Mouse (Mus musculus) C3H10T1/2 (cell line): ENCODE measurements around the gene Nlrp1a. TPM values are rescaled to one million over a fixed set of nuclear protein-coding genes. Genes with fewer than 3 reads are reported as not detected.

Source experiments
- polyA plus RNA-seq, 2 experiments: library from polyadenylated mRNA; unstranded; fragments of >200 nt; fragmentation: generic; extraction: Trizol; gene quantifications; one replicate each; pipeline ENCODE4 v1.2.1; 2012; ENCODE audit warnings: missing spikeins in 2 of 2

Nlrp1a gene
- polyA plus RNA-seq, result under 1 TPM in 1 of 2 experiments, not detected in 1; 0.01 TPM

DNA sequence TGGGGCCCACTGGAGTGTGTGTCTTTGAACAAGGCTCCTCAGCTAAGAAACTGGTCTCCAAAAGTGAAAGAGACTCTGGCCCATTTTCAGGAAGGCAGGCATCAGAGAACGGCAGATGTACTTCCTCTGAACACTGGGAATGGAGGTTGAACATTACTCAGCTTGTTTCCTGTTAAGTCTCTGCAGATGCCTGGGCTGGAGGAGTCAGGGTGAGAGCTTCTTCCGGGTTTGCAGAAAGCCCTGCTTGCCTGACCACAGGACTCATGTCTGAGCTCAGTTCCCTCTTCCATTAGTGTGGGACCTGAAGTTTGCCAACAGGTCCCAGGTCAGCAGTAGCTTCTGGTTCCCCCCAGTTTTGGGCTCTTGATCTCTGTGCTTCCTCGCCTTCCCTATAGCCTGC, at the start of gene Nlrp1a:
Gene Nlrp1a (minus strand): TSS at position 44 of the 400 bp plus-strand sequence.

Other genes with a start within 250 kb of the Nlrp1a start
- gene Nup88, start 174.7 kb downstream of the Nlrp1a start, polyA plus RNA-seq, result 10 to 100 TPM in 1 of 2 experiments, 1 to 10 TPM in 1; 8.3 to 32.1 TPM
- 10 to 100 TPM; 41.2 to 43.5 TPM for gene Rpain, start 174.5 kb downstream of the Nlrp1a start, polyA plus RNA-seq
- gene C1qbp, start 161.7 kb downstream of the Nlrp1a start, polyA plus RNA-seq, result 100 to 1,000 TPM; 122 to 344 TPM
- gene Dhx33, start 140.3 kb downstream of the Nlrp1a start, polyA plus RNA-seq, result 1 to 10 TPM; 1.3 to 8.3 TPM
- gene Mis12, start 125.1 kb downstream of the Nlrp1a start, polyA plus RNA-seq, result 10 to 100 TPM in 1 of 2 experiments, 1 to 10 TPM in 1; 1.2 to 11.2 TPM
- gene Derl2, start 124.9 kb downstream of the Nlrp1a start, polyA plus RNA-seq, result 10 to 100 TPM; 41.0 to 45.9 TPM
- under 1 TPM in 1 of 2 experiments, not detected in 1; 0.07 TPM for gene 6330403K07Rik, start 111.2 kb downstream of the Nlrp1a start, polyA plus RNA-seq
- gene Nlrp1b, start 86.0 kb upstream of the Nlrp1a start, polyA plus RNA-seq, result under 1 TPM in 1 of 2 experiments, not detected in 1; 0.01 TPM